Mouse (Mus musculus) frontal cortex, postnatal 36 days (tissue): ENCODE measurements around the gene Slc24a1.

ENCODE experiments used
- DNase-seq, 2 experiments: peaks; one replicate each; pipeline ENCODE4 v3.0.0; 2022; ENCODE audit warnings: low spot score in 2 of 2

Gene Slc24a1

GRCm38 (mm10) chr9:64937491-64937890 lies 13.9 kb downstream of the Slc24a1 start:
- no peak for DNase-seq

DNA sequence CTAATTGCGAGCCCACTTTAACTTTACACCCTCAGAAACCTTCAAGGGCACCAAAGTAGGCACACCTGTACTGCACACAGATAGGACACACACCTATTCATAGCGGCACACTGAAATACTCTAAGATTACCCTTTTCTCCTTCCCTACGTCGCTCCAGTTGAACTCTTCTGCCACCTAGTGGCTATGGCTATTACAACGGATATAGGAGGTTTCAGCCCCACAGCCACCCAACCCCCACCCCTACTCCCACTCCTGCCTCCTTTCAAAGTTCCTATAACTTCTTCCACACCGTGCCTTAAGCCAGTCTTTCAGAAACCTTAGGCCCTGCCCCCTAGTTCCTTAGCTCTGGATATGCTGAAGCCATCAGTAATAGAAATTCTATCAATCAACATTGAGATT lies 14.9 kb downstream of the Slc24a1 start:
- DNase-seq, result peak; percentile 51 to 71

DNA sequence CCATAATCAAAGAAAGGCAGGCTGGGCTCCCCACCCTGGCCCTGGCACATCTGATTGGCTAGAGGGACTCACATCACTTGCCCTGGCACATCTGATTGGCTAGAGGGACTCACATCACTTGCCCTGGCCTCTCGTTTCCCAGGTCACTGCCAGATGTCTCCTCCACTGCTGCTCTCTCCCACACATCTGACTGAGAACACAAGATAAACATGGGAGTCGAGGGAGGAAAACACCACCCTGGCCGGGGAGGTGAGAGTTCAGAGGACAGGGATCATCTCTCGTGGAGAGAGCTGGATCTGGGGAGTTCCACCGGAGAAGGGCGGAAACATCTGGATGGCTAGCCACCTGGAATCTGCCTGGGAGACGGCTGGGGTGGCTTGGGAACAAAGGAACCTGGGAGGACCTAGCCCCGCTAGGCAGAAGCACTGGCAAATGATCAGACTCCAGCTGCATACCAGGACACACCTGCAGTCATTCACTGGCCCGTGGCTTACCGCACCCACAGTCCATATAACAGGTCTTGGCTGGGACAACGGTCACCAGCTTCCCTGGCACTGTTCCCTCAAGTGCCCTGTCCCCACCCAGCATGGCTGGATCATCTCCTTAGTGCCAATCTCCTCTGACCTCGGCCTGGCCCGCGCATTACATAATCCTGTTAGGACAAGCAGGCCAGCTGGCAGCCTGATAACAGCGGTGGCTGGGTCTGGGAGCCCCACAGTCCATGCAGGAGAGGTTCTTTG lies 17.2 kb downstream of the Slc24a1 start:
- DNase-seq, result no peak

DNA sequence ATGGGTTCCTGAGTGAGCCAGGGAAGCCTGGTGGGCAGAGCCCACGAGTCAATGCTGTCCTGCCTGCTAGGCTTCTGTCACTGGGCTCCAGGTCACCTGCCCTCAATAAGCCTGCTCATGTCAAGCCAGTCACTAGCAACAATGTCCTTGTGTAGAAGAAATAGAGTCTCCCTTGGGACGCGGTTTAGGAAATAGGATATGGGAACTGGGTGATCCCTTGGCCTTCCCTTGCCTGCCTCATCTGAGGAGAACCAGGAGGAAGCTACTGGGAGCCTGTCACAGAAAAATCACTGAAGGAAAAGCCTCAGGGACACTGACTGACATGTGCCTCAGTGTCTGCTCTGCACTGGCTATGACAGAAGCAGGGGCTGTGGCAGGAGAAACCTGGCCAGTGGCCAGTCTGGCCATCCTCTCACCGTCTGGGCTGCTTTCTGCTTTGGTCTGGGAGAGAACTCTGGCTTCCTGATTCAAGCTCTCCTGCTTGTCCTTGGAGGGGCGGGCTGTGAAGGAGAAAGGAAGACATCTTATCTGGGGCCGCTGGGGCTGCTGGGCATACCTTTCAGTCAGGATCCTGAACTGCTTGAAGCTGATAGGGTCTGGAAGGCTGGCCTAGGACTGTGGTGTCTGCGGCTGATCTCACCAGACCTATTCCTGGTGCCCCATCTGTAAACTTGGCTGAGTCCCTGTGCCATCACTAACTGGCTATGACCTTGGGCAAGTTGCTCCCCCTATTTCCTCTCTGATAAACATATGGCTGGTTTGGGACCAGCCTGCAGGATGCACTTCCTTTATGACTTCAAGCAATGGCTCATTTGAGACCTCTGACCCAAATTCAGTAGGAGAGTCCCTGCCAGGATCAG lies 19.4 kb downstream of the Slc24a1 start:
- no peak for DNase-seq

DNA sequence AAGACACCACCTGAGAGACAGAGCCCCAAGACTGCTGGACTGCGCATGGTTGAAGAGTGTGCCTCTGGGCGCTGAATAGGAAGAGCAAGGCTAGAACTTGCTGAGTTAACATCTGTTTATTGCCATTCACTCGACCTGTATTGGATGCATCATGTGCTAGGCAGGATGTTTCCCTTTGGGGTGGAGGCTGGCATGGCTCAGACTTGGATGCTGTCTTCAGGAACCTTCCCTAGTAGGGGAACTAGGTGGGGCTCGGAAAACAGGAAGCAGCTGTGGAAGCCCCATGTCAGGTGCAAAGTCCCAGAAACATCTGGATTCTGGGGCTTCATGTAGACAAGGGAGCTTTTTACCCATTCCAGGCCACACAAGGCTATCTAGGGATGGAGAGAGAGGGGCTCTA lies 21.2 kb downstream of the Slc24a1 start:
- no peak for DNase-seq

DNA sequence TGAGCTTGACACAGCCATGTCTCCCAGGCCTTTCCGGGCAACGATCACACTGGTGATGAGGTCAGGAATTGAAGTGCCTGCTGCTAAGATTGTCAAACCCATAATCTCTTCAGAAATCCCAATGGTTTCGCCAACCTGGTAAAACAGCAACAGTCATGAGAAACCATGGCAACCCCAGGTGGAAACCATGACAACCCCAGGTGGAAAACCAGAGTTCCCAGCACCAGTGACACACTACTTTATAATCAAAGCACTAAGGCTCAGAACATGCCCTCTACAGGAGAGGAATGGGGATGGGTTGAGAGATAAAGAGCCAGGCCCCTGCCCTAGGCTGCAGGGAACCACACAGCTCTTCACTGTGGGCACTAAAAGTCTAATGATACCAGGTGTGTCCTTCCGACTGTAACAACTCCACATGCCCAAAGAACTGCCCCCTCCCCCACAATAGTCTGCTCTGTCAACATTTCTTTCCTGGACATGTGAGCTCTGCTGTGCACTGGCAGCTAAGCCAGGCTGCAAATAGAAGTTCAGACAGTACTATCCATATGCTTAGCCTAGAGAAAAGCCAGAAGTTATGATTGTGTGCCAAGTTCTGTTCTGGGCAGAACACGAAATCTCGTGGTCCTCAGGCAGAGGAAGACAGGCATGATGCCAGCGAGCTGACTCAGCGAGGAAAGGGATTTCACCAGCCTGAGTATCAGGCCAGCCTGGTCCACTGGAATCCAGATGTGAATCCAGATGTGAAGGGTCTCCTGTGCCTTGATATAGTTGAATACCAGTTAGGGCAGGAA lies 25.0 kb downstream of the Slc24a1 start:
- peak; percentile 77 to 91 for DNase-seq

- DNase-seq, result no peak
These were observed 25.6 kb downstream of the Slc24a1 start for GRCm38 (mm10) chr9:64925771-64926170.

- no peak for DNase-seq
These were observed 32.8 kb downstream of the Slc24a1 start for GRCm38 (mm10) chr9:64918560-64918959.

GRCm38 (mm10) chr9:64914629-64915028 lies 36.8 kb downstream of the Slc24a1 start:
- no peak for DNase-seq

DNA sequence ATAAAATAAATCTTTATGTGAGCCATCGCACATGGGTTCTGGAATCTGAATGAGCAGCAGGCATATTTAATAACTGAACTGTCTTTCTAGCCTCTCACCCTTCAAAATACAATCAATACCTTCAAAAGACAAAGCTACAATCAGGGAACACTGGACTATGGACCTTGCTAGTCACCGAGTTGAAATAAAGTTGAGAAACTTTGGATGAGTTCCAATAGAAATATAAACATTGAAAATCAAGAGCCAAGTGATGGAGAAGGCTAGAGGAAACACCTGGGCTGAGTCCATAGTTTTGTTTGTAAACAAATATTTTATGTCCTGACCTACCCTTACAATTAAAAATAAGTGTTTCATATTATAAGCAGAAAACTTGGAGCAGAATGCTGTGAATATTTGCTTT lies 37.4 kb downstream of the Slc24a1 start:
- DNase-seq, result no peak

GRCm38 (mm10) chr9:64913406-64913805 lies 38.0 kb downstream of the Slc24a1 start:
- no peak for DNase-seq

DNA sequence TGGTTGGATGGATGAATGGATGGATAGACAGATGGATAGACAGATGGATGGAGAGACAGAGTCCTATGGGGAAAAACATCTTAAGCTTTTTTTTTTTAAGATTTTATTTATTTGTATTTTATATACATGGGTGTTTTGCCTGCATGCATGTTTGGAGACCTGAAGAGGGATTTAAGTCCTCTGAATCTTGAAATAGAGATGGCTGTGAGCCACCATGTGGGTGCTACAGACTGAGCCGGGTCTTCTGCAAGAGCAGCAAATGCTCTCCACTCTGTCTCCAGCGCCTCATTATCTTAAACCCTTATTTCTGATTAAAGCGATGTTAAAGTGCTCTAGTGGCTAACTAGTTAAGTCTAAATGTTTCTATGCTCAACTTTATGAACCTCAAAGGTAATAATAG lies 44.0 kb downstream of the Slc24a1 start:
- DNase-seq, result no peak

DNA sequence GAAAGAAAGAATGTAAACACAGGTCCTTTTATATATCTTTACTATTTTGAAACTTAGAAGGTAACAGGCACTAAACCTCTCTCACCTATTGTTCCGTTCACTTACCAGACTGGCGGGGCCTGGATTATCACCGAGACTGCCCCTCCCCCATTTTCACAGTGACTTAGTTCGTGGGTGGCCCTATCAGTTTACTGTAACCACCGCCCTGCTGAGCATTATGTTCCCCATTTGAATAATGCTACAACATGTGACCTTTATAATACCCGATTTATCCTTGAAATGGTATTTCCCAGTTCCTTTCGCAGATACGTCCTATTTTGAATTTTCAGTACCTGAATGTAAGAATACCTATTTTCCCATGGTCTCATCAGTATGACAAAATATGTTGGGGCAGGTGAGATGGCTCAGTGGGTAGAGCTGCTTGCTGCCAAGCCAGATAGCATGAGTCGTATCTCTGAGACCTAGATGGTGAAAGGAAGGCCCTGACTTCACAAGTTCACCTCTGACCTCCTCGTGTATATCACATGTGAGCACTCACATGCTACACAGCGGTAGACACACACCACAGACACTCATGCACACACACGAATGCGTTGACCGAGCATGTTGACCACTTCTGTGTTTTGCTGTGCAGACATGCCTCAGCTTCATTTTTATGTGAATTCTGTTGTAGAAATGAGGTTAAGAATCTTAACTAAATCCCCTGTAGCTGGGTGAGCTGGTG lies 46.3 kb downstream of the Slc24a1 start:
- DNase-seq, result no peak

GRCm38 (mm10) chr9:64903386-64903785 lies 48.0 kb downstream of the Slc24a1 start:
- peak; percentile 48 to 73 for DNase-seq

DNA sequence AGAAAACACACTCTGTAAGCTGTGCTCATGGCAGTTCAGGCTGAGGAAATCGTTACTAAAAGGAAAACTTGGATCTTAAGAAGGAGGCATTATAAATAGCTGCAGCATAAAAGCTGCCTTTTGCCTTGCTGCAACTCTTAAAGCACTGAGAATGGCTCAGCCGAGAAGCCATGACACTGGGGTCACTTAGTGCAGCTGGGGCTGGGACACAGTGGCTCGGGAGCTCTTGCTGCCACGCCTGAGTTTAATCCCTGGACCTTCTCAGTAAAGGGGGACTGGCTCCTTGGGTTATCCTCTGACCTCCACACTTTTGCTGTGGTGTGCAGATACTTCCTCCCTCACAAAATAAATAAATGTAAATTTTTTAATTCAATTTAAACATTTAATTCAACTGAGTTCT lies 48.5 kb downstream of the Slc24a1 start:
- no peak for DNase-seq

GRCm38 (mm10) chr9:64896605-64897004 lies 54.8 kb downstream of the Slc24a1 start:
- peak in 1 of 2 experiments; percentile 65 for DNase-seq

DNA sequence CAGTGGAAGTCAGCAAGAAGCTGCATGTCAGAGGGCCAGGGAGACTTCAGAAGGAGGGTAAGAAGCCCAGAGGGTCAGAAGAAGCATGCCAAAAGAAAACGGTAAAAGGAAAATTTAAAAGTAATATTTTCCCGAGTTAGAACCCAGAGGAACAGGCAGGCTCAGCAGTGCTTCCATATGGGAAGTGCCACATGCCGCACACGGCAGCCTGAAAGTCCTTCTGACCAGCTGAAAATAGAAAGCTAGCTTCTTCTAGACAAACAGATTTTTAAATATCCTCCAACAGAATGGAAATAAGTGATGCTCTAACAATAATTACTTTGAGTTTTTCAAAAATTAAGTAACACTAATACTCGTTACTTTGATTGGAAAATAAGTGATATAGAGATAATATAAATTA lies 65.4 kb downstream of the Slc24a1 start:
- peak in 1 of 2 experiments; percentile 31 for DNase-seq
